Mouse (Mus musculus): ENCODE measurements at regions not wholly inside any gene's neighbourhood (a gene's known extent, or its start where the extent isn't known, plus 50 kb on each side); places are given as distances from the start of the nearest gene placed in this dataset.

GRCm38 (mm10) chr6:112176344-112176743, 97.2 kb upstream of the Lmcd1 start:
- no peak for ATAC-seq (ENCODE audit: low FRiP score)
- H3K4me3 ChIP-seq (replicated peaks) = no peak overlapping the region
- no peak overlapping the region for H3K27ac ChIP-seq (replicated peaks)
- 27% methylated on average over 2 of the region's 2 CpGs for WGBS
- no peaks in the 10 kb centered on the region for H3K36me3 ChIP-seq
- no peaks in the 10 kb centered on the region for H3K27me3 ChIP-seq (replicated peaks)
- H3K9me3 ChIP-seq (replicated peaks) = no peaks in the 10 kb centered on the region
- no peak overlapping the region for H3K9ac ChIP-seq (replicated peaks)
- no peaks in the 10 kb centered on the region for H3K4me1 ChIP-seq
- no peak overlapping the region for H3K4me2 ChIP-seq

GRCm38 (mm10) chr6:112187636-112188035, 85.9 kb upstream of the Lmcd1 start:
- no peak overlapping the region for H3K27ac ChIP-seq (replicated peaks)
- H3K4me1 ChIP-seq = no peaks in the 10 kb centered on the region
- H3K9me3 ChIP-seq (replicated peaks) = no peaks in the 10 kb centered on the region
- H3K27me3 ChIP-seq (replicated peaks) = no peaks in the 10 kb centered on the region
- H3K9ac ChIP-seq (replicated peaks) = no peak overlapping the region
- no peak overlapping the region for H3K4me3 ChIP-seq (replicated peaks)
- WGBS = 95% methylated on average over 2 of the region's 2 CpGs
- ATAC-seq (ENCODE audit: low FRiP score) = no peak
- H3K36me3 ChIP-seq = no peaks in the 10 kb centered on the region
- no peak overlapping the region for H3K4me2 ChIP-seq

- Histone ChIP-seq H3K36me3 (no peaks in the 10 kb centered on the region), H3K4me1 (no peaks in the 10 kb centered on the region), H3K9ac (replicated peaks) (no peak overlapping the region), H3K27ac (replicated peaks) (no peak overlapping the region), H3K4me3 (replicated peaks) (no peak overlapping the region), H3K4me2 (no peak overlapping the region), H3K9me3 (replicated peaks) (no peaks in the 10 kb centered on the region), H3K27me3 (replicated peaks) (no peaks in the 10 kb centered on the region)
- ATAC-seq (ENCODE audit: low FRiP score) = no peak
- WGBS = 41% methylated on average over 6 of the region's 6 CpGs
Measured at GRCm38 (mm10) chr6:112191032-112191431, 82.5 kb upstream of the Lmcd1 start.

GRCm38 (mm10) chr6:112197445-112197844, 76.1 kb upstream of the Lmcd1 start:
- H3K4me3 ChIP-seq (replicated peaks) = peak overlapping the region; percentile 29
- ATAC-seq (ENCODE audit: low FRiP score) = peak; percentile 77
- H3K36me3 ChIP-seq = no peaks in the 10 kb centered on the region
- H3K27ac ChIP-seq (replicated peaks) = no peak overlapping the region
- no peak overlapping the region for H3K9ac ChIP-seq (replicated peaks)
- H3K27me3 ChIP-seq (replicated peaks) = no peaks in the 10 kb centered on the region
- WGBS = 8% methylated on average over 16 of the region's 16 CpGs
- no peaks in the 10 kb centered on the region for H3K9me3 ChIP-seq (replicated peaks)
- H3K4me2 ChIP-seq = peak overlapping the region; percentile 53
- peaks cover 8% of the 10 kb centered on the region for H3K4me1 ChIP-seq

- Histone ChIP-seq H3K4me2 (no peak overlapping the region), H3K4me3 (replicated peaks) (no peak overlapping the region), H3K9ac (replicated peaks) (no peak overlapping the region), H3K27me3 (replicated peaks) (no peaks in the 10 kb centered on the region), H3K9me3 (replicated peaks) (no peaks in the 10 kb centered on the region), H3K4me1 (peaks cover 8% of the 10 kb centered on the region), H3K36me3 (no peaks in the 10 kb centered on the region), H3K27ac (replicated peaks) (no peak overlapping the region)
- 78% methylated on average over 4 of the region's 4 CpGs for WGBS
- ATAC-seq (ENCODE audit: low FRiP score) = no peak
Measured at GRCm38 (mm10) chr6:112199241-112199640, 74.3 kb upstream of the Lmcd1 start.

GRCm38 (mm10) chr6:112202120-112202519, 71.4 kb upstream of the Lmcd1 start:
- no peak overlapping the region for H3K9ac ChIP-seq (replicated peaks)
- no peaks in the 10 kb centered on the region for H3K9me3 ChIP-seq (replicated peaks)
- no peak overlapping the region for H3K4me2 ChIP-seq
- no peak overlapping the region for H3K27ac ChIP-seq (replicated peaks)
- no peak for ATAC-seq (ENCODE audit: low FRiP score)
- no peaks in the 10 kb centered on the region for H3K36me3 ChIP-seq
- no peaks in the 10 kb centered on the region for H3K27me3 ChIP-seq (replicated peaks)
- no peak overlapping the region for H3K4me3 ChIP-seq (replicated peaks)
- H3K4me1 ChIP-seq = peaks cover 8% of the 10 kb centered on the region
- WGBS = 92% methylated on average over 4 of the region's 4 CpGs

- WGBS = 28% methylated on average over 2 of the region's 2 CpGs
- peaks cover 1% of the 10 kb centered on the region; the same call in 1 of the 2 replicates for H3K4me1 ChIP-seq
- H3K9ac ChIP-seq (replicated peaks) = no peak overlapping the region
- ATAC-seq (ENCODE audit: low FRiP score) = no peak
- H3K9me3 ChIP-seq (replicated peaks) = no peaks in the 10 kb centered on the region
- no peak overlapping the region for H3K4me2 ChIP-seq
- no peaks in the 10 kb centered on the region for H3K27me3 ChIP-seq (replicated peaks)
- no peak overlapping the region for H3K27ac ChIP-seq (replicated peaks)
- H3K4me3 ChIP-seq (replicated peaks) = no peak overlapping the region
- H3K36me3 ChIP-seq = no peaks in the 10 kb centered on the region
Measured at GRCm38 (mm10) chr6:112203321-112203720, 70.2 kb upstream of the Lmcd1 start.

- no peaks in the 10 kb centered on the region for H3K27me3 ChIP-seq (replicated peaks)
- no peak overlapping the region for H3K9ac ChIP-seq (replicated peaks)
- no peak overlapping the region for H3K4me3 ChIP-seq (replicated peaks)
- H3K4me1 ChIP-seq = peaks cover under 1% of the 10 kb centered on the region; the same call in 1 of the 2 replicates
- no peaks in the 10 kb centered on the region for H3K36me3 ChIP-seq
- H3K9me3 ChIP-seq (replicated peaks) = no peaks in the 10 kb centered on the region
- no peak overlapping the region for H3K4me2 ChIP-seq
- no peak overlapping the region for H3K27ac ChIP-seq (replicated peaks)
- no peak for ATAC-seq (ENCODE audit: low FRiP score)
- WGBS = 71% methylated on average over 2 of the region's 2 CpGs
Measured at GRCm38 (mm10) chr6:112204956-112205355, 68.6 kb upstream of the Lmcd1 start.

GRCm38 (mm10) chr6:112205420-112205995, 68.0 kb upstream of the Lmcd1 start:
- Histone ChIP-seq H3K27me3 (replicated peaks) (no peaks in the 10 kb centered on the region), H3K9me3 (replicated peaks) (no peaks in the 10 kb centered on the region), H3K36me3 (no peaks in the 10 kb centered on the region), H3K27ac (replicated peaks) (no peak overlapping the region), H3K9ac (replicated peaks) (no peak overlapping the region), H3K4me2 (no peak overlapping the region), H3K4me1 (peaks cover 6% of the 10 kb centered on the region), H3K4me3 (replicated peaks) (no peak overlapping the region)
- no peak for ATAC-seq (ENCODE audit: low FRiP score)
- WGBS = 88% methylated on average over 11 of the region's 11 CpGs

- Histone ChIP-seq H3K27ac (replicated peaks) (no peak overlapping the region), H3K27me3 (replicated peaks) (no peaks in the 10 kb centered on the region), H3K4me2 (no peak overlapping the region), H3K9me3 (replicated peaks) (no peaks in the 10 kb centered on the region), H3K4me1 (peaks cover 9% of the 10 kb centered on the region), H3K4me3 (replicated peaks) (no peak overlapping the region), H3K36me3 (no peaks in the 10 kb centered on the region), H3K9ac (replicated peaks) (no peak overlapping the region)
- WGBS = 43% methylated on average over 5 of the region's 5 CpGs
- ATAC-seq (ENCODE audit: low FRiP score) = no peak
Measured at GRCm38 (mm10) chr6:112207229-112207628, 66.3 kb upstream of the Lmcd1 start.

- no peak overlapping the region for H3K4me3 ChIP-seq (replicated peaks)
- 42% methylated on average over 8 of the region's 8 CpGs for WGBS
Measured at GRCm38 (mm10) chr6:112210238-112210950, 63.2 kb upstream of the Lmcd1 start.

GRCm38 (mm10) chr6:112216868-112217267, 56.7 kb upstream of the Lmcd1 start:
- no peaks in the 10 kb centered on the region for H3K9me3 ChIP-seq (replicated peaks)
- no peaks in the 10 kb centered on the region for H3K4me1 ChIP-seq
- WGBS = 93% methylated on average over 3 of the region's 3 CpGs
- no peak overlapping the region for H3K4me2 ChIP-seq
- ATAC-seq (ENCODE audit: low FRiP score) = no peak
- H3K36me3 ChIP-seq = no peaks in the 10 kb centered on the region
- H3K27ac ChIP-seq (replicated peaks) = no peak overlapping the region
- no peak overlapping the region for H3K9ac ChIP-seq (replicated peaks)
- no peaks in the 10 kb centered on the region for H3K27me3 ChIP-seq (replicated peaks)
- H3K4me3 ChIP-seq (replicated peaks) = no peak overlapping the region

More at GRCm38 (mm10) chr6:112210238-112210950, 63.2 kb upstream of the Lmcd1 start:
- no peak overlapping the region for H3K9ac ChIP-seq (replicated peaks)
- H3K27ac ChIP-seq (replicated peaks) = peak overlapping the region; percentile 70
- H3K9me3 ChIP-seq (replicated peaks) = no peaks in the 10 kb centered on the region
- peaks cover 9% of the 10 kb centered on the region for H3K4me1 ChIP-seq
- no peaks in the 10 kb centered on the region for H3K36me3 ChIP-seq
- ATAC-seq (ENCODE audit: low FRiP score) = peak; percentile 88
- H3K4me2 ChIP-seq = no peak overlapping the region
- H3K27me3 ChIP-seq (replicated peaks) = no peaks in the 10 kb centered on the region

Measured in neural tube, embryonic 15.5 days (tissue).